Mouse (Mus musculus) embryo, embryonic 10.5 days (tissue): ENCODE measurements around the gene Tctex1d4.
A peak's percentile ranks its signal among the peaks of the same experiment; 100 is the strongest.

Experiments
- DNase-seq: peaks from one replicate; pipeline ENCODE4 v3.0.0-alpha.2; 2015; ENCODE audit warnings: low spot score

Tctex1d4 gene

GRCm38 (mm10) chr4:117120052-117120444 lies 6.5 kb upstream of the Tctex1d4 start:
- no peak for DNase-seq

GRCm38 (mm10) chr4:117120445-117121414 lies 5.9 kb upstream of the Tctex1d4 start:
- DNase-seq = peak; percentile 98

- no peak for DNase-seq
These were observed 4.4 kb upstream of the Tctex1d4 start for GRCm38 (mm10) chr4:117122209-117122608.

- DNase-seq = no peak
These were observed 2.9 kb upstream of the Tctex1d4 start for GRCm38 (mm10) chr4:117123546-117124217.

- DNase-seq = no peak
These were observed 2.4 kb upstream of the Tctex1d4 start for GRCm38 (mm10) chr4:117124218-117124517.

- DNase-seq = no peak
These were observed 1.9 kb upstream of the Tctex1d4 start for GRCm38 (mm10) chr4:117124518-117125347.

GRCm38 (mm10) chr4:117125348-117125909 lies 1.2 kb upstream of the Tctex1d4 start, which contains the start of gene Btbd19:
TSS of gene Btbd19 (minus strand) at chr4:117125725.
- DNase-seq = peak; percentile 73

GRCm38 (mm10) chr4:117125910-117126674 lies 502 bp upstream of the Tctex1d4 start:
- peak; percentile 61 for DNase-seq

- DNase-seq = no peak
These were observed 1.5 kb downstream of the Tctex1d4 start for GRCm38 (mm10) chr4:117127991-117128686.

- no peak for DNase-seq
These were observed 4.2 kb downstream of the Tctex1d4 start for GRCm38 (mm10) chr4:117130790-117131189.

GRCm38 (mm10) chr4:117131198-117131597 lies 4.6 kb downstream of the Tctex1d4 start:
- no peak for DNase-seq

GRCm38 (mm10) chr4:117131890-117132793 lies 5.5 kb downstream of the Tctex1d4 start:
- peak; percentile 87 for DNase-seq

GRCm38 (mm10) chr4:117132794-117133143 lies 6.2 kb downstream of the Tctex1d4 start:
- no peak for DNase-seq

- DNase-seq = peak; percentile 43
These were observed 6.8 kb downstream of the Tctex1d4 start for GRCm38 (mm10) chr4:117133366-117133796.

GRCm38 (mm10) chr4:117133817-117134600 lies 7.4 kb downstream of the Tctex1d4 start, which contains the start of gene Plk3:
TSS of gene Plk3 (minus strand) at chr4:117133963.
- DNase-seq = peak; percentile 99

GRCm38 (mm10) chr4:117134601-117134995 lies 8.0 kb downstream of the Tctex1d4 start:
- no peak for DNase-seq

GRCm38 (mm10) chr4:117136034-117136433 lies 9.4 kb downstream of the Tctex1d4 start:
- DNase-seq = no peak
